Mouse (Mus musculus) cerebellum, adult 9-10 months (tissue): ENCODE data around the gene Bod1.

Experiments used
- DNase-seq: peaks from one replicate; pipeline ENCODE4 v3.0.0; 2022

Gene Bod1

DNA sequence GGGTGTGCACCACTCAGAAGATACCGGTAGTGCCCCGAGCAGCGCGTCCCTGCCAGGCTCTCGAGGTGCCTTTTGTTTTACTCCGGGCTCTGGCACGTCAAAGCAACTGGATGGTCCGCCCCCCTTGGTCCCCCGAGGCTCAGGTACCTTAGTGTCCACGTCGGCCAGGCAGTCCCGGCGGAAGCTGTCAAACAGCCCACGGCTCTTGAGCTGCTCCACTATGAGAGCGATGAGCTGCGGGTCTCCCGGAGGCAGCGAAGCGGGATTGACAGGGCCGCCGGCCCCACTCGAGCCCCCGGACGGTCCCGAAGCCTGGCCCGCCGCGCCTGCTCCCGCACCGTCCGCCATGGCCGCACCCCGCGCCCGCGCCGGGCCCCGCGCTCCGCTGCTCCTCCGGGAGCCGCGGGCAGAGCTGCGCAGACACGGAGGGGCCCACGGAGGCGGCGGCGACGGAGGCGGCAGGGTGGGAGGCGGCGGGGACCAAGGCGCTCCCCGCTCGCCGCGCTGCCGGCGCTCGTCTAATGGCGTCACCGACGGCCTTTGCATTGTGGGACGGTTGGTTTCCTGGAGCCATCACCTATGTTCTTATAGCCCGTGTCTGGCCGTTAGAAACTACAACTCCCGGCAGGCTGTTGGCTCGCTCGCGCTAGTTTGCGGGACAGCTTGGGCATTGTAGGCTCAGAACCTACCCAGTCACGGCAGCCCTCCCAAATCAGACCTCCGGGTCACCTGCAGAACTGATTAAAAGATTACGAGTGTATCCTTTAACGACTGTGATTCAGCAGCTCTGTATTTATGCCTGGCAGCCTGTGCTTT lies at the start of gene Bod1:
Bod1 (minus strand) TSS at position 532 of the 816 bp plus-strand sequence.
- peak; percentile 97 for DNase-seq

- no peak for DNase-seq
These were observed 47.4 kb upstream of the Bod1 start for GRCm38 (mm10) chr11:31719090-31719489.

- peak; percentile 36 for DNase-seq
These were observed 46.4 kb upstream of the Bod1 start for GRCm38 (mm10) chr11:31717926-31718735.

DNA sequence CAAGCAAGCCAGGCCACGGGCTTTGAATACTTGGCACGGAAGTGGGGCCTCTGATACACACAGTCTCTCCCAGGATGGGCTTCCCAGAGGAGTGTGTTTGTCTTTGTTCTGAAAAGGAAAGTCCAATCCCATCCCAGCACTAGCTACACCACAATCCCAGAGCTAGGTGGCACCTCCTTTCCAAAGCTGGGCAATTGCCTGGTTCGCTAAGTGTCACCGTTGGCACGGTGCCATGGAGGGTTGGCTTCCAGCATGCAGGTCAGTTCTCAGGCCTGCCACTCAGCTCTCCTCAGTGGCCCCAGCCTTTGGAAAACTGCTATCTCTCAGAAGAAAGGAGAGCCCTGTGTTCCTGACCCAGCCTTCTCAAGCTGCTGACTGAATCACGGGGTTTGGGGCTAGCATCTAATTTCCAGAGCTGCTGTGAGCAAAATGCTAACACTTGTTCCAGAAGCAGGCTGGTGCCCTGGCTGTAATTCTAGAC lies 42.0 kb upstream of the Bod1 start:
- peak; percentile 94 for DNase-seq

- peak; percentile 62 for DNase-seq
These were observed 41.4 kb upstream of the Bod1 start for GRCm38 (mm10) chr11:31713116-31713515.

- DNase-seq: no peak
These were observed 36.1 kb upstream of the Bod1 start for GRCm38 (mm10) chr11:31707771-31708170.

DNA sequence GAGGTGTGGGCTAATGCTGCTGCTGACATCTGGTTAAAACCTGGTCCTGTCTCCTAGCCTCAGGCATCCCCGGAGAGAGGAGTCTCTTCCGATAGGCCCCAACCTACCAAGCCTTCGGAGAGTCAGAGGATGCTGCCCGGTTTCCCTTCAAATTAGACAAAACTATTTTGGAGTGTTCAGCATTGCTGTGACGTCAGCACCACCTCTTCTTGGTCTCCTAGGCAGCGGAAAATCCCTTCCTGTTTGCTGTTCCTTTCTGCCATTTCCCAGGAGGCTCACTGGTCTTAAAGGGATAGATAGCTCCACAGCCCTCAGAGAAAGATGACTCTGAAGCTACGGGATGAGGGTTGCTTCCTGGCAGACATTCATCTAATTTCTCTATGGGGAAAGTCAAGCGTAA lies 31.5 kb upstream of the Bod1 start:
- no peak for DNase-seq

GRCm38 (mm10) chr11:31701901-31702300 lies 30.2 kb upstream of the Bod1 start:
- DNase-seq: no peak

GRCm38 (mm10) chr11:31699502-31699901 lies 27.8 kb upstream of the Bod1 start:
- DNase-seq: no peak

GRCm38 (mm10) chr11:31694801-31695200 lies 23.1 kb upstream of the Bod1 start:
- DNase-seq: no peak

DNA sequence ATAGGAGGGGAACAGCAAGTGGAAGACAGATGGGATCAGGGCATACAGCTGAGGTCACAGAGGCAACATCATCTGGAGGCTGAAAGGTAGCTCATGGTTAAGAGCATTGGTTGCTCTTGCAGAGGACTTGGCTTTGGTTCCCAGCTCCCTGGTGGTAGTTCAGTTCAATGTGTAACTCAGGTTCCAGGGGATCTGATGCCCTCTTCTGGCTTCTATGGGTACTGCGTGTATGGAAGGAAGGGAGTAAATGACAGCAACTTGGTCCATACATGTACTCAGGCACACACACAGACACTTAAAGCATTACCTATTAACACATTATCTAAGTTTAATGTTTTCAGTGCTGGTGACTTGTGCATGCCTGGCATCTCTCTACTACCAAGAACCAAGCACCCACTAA lies 22.4 kb upstream of the Bod1 start:
- DNase-seq: no peak

GRCm38 (mm10) chr11:31693322-31693721 lies 21.6 kb upstream of the Bod1 start:
- no peak for DNase-seq

GRCm38 (mm10) chr11:31688956-31689355 lies 17.3 kb upstream of the Bod1 start:
- no peak for DNase-seq

DNA sequence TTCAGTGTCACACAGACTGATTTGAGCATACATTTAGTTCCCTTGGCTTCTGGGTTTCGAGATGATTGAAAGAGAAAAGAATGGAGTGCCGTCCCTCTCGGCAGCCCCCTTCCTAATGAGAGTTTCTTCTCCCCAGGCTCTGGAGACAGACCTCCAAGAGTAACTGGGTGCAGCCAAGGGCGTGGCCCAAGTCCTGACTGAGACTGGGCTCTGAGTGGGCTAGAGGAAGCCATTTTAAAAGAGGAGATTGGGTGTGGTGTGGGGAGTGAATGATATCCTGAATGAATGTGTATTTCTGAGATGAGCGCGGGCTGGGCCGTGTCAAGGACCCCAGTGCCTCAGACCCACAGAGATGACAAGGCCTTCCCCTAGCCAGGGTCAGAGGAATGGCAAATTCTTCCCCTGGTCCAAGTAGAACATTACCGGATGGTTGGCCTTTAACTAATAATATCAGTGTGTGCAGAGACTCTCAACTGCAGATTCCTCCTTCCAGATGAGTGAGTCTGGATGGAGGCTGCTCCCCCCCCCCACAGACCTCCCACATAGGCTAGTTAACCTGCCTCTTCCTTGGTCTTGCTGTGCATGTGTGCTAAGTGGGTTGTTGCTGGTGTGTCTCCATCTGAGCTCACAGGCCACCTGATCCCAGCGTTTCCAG lies 13.4 kb upstream of the Bod1 start:
- DNase-seq: no peak

DNA sequence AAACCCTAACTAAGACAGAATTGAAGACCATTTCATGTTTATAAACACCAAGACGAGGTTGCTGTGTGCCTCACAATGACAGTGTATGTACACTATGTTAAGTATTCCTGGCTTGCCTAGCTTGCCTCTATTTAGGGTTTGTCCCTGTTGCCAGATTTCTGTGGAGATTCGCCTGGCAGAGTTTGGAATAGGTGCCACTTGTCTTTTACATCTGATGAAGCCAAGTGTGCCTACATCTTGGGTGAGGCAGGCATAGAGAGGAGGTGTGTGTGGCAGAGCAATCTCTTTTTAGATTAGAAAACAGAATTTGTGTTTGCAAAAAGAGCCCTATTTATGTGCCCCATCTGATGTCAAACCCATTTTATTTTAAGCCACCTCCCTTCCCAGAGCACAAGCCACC lies 12.4 kb upstream of the Bod1 start:
- no peak for DNase-seq

- peak; percentile 39 for DNase-seq
These were observed 8.2 kb upstream of the Bod1 start for GRCm38 (mm10) chr11:31679840-31680381.

GRCm38 (mm10) chr11:31677309-31677708 lies 5.6 kb upstream of the Bod1 start:
- DNase-seq: no peak

GRCm38 (mm10) chr11:31676661-31677252 lies 5.1 kb upstream of the Bod1 start:
- peak; percentile 57 for DNase-seq

DNA sequence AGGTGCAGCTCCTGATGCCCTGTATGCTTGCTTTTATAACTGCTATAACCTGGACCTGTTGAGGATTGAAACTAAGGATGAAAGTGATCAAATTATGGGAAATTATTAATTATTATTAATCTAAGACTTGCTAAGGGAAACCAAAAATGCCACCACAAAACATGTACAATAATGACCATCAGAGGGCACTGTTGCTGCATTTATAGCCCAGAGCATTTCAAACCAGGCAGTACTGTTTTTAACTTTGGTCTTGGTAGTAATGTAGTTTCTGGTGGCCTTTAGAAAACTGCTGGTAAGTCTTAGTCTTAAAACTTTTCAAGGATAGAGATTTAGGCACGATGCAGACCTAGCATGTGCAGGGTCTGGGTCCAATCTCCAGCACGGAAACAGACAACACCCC lies 3.7 kb upstream of the Bod1 start:
- DNase-seq: peak; percentile 85

- no peak for DNase-seq
These were observed 482 bp upstream of the Bod1 start for GRCm38 (mm10) chr11:31672170-31672563.

DNA sequence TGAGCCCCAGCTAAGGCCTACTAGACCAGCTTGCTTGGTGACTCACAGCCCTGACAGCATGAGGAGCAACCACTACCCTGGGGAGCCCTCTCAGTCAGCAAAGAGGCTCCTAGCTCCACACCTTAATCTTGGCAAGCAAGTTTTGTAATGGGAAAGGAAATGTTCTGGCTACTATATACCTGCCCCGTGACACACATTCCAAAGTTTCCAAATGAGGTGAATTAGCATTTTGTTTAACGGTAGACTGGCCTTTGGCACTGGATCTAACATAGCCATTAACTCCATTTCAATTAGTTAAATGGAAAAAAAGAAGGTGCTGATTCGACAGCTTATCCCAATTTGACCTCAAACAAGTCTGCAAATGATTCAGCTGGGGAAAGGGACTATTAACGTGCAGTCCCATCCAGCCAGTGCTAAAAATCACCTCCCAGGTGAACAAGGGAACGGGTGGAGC lies 1.2 kb downstream of the Bod1 start:
- no peak for DNase-seq

- peak; percentile 44 for DNase-seq
These were observed 2.4 kb downstream of the Bod1 start for GRCm38 (mm10) chr11:31669172-31669869.
